Mouse (Mus musculus): ENCODE data around the gene Fmnl1. TPM values are rescaled to one million over a fixed set of nuclear protein-coding genes. Genes with fewer than 3 reads are reported as not detected.

The Fmnl1 gene
- polyA plus RNA-seq, 1 experiment, result 235 TPM

- Histone ChIP-seq H3K36me3 (ENCODE audit: control insufficient read depth, insufficient read depth, low read length) (no peaks in the 10 kb centered on the region), H3K4me3 (ENCODE audit: control insufficient read depth, insufficient read depth, low read length) (no peak overlapping the region), H3K27me3 (ENCODE audit: control insufficient read depth, insufficient read depth, low read length) (no peaks in the 10 kb centered on the region), H3K27ac (ENCODE audit: control insufficient read depth, insufficient read depth, low read length) (no peak overlapping the region), H3K4me1 (replicated peaks; ENCODE audit: control insufficient read depth, insufficient read depth, low read length) (peaks cover 24% of the 10 kb centered on the region)
- DNase-seq, result no peak
- WGBS, result 90% methylated on average over 12 of the region's 12 CpGs
- TF ChIP-seq POLR2A (IDR thresholded peaks at IDR 0.05; ENCODE audit: control insufficient read depth, extremely low read depth, insufficient read depth, low read length, poor library complexity) (no peak), CTCF (IDR thresholded peaks at IDR 0.05; ENCODE audit: borderline replicate concordance, control insufficient read depth, extremely low read depth, insufficient read depth, low read length, poor library complexity) (no peak)
Measured at GRCm38 (mm10) chr11:103144309-103145285, 26.3 kb upstream of the Fmnl1 start.

GRCm38 (mm10) chr11:103146386-103146785, 24.5 kb upstream of the Fmnl1 start:
- no peak for DNase-seq
- Histone ChIP-seq H3K4me1 (replicated peaks; ENCODE audit: control insufficient read depth, insufficient read depth, low read length) (peaks cover 16% of the 10 kb centered on the region), H3K27me3 (ENCODE audit: control insufficient read depth, insufficient read depth, low read length) (no peaks in the 10 kb centered on the region), H3K36me3 (ENCODE audit: control insufficient read depth, insufficient read depth, low read length) (no peaks in the 10 kb centered on the region), H3K27ac (ENCODE audit: control insufficient read depth, insufficient read depth, low read length) (no peak overlapping the region), H3K4me3 (ENCODE audit: control insufficient read depth, insufficient read depth, low read length) (no peak overlapping the region)
- TF ChIP-seq POLR2A (IDR thresholded peaks at IDR 0.05; ENCODE audit: control insufficient read depth, extremely low read depth, insufficient read depth, low read length, poor library complexity) (no peak), CTCF (IDR thresholded peaks at IDR 0.05; ENCODE audit: borderline replicate concordance, control insufficient read depth, extremely low read depth, insufficient read depth, low read length, poor library complexity) (no peak)
- 85% methylated on average over 4 of the region's 4 CpGs for WGBS

DNA sequence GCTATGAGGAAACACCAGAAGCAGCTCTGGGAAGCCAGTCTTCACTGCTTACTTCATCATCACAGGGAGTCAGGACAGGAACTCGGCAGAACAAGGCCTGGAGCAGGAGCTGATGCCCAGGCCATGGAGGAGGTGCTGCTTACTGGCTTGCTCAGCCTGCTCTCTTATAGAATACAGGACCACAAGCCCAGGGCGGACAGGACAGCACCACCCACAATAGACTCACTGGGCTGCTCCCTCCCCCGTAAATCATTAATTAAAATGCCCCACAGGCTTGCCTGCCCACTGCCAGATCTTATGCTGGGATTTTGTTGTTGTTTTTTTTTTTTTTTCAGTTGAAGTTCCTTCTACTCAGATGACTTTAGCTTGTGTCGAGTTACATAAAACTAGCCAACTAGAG, 23.1 kb upstream of the Fmnl1 start:
- DNase-seq, result no peak
- no peak overlapping the region for H3K27ac ChIP-seq (ENCODE audit: control insufficient read depth, insufficient read depth, low read length)
- TF ChIP-seq POLR2A (IDR thresholded peaks at IDR 0.05; ENCODE audit: control insufficient read depth, extremely low read depth, insufficient read depth, low read length, poor library complexity), result no peak
- no peak for TF ChIP-seq CTCF (IDR thresholded peaks at IDR 0.05; ENCODE audit: borderline replicate concordance, control insufficient read depth, extremely low read depth, insufficient read depth, low read length, poor library complexity)

GRCm38 (mm10) chr11:103149771-103150170, 21.1 kb upstream of the Fmnl1 start:
- TF ChIP-seq POLR2A (IDR thresholded peaks at IDR 0.05; ENCODE audit: control insufficient read depth, extremely low read depth, insufficient read depth, low read length, poor library complexity) (no peak), CTCF (IDR thresholded peaks at IDR 0.05; ENCODE audit: borderline replicate concordance, control insufficient read depth, extremely low read depth, insufficient read depth, low read length, poor library complexity) (no peak)
- 95% methylated on average over 4 of the region's 4 CpGs for WGBS
- Histone ChIP-seq H3K4me3 (ENCODE audit: control insufficient read depth, insufficient read depth, low read length) (no peak overlapping the region), H3K27ac (ENCODE audit: control insufficient read depth, insufficient read depth, low read length) (no peak overlapping the region), H3K4me1 (replicated peaks; ENCODE audit: control insufficient read depth, insufficient read depth, low read length) (no peaks in the 10 kb centered on the region), H3K27me3 (ENCODE audit: control insufficient read depth, insufficient read depth, low read length) (no peaks in the 10 kb centered on the region), H3K36me3 (ENCODE audit: control insufficient read depth, insufficient read depth, low read length) (no peaks in the 10 kb centered on the region)
- DNase-seq, result no peak

More for the DNA sequence above, 23.1 kb upstream of the Fmnl1 start:
- WGBS, result 79% methylated on average over 4 of the region's 4 CpGs
- Histone ChIP-seq H3K4me3 (ENCODE audit: control insufficient read depth, insufficient read depth, low read length) (no peak overlapping the region), H3K27me3 (ENCODE audit: control insufficient read depth, insufficient read depth, low read length) (no peaks in the 10 kb centered on the region), H3K4me1 (replicated peaks; ENCODE audit: control insufficient read depth, insufficient read depth, low read length) (peaks cover 3% of the 10 kb centered on the region), H3K36me3 (ENCODE audit: control insufficient read depth, insufficient read depth, low read length) (no peaks in the 10 kb centered on the region)

GRCm38 (mm10) chr11:103158621-103159478, 12.1 kb upstream of the Fmnl1 start:
- WGBS, result 11% methylated on average over 25 of the region's 25 CpGs
- peak; percentile 93 for DNase-seq
- peak overlapping the region; percentile 14; the same call in 1 of the 2 replicates for H3K4me3 ChIP-seq (ENCODE audit: control insufficient read depth, insufficient read depth, low read length)
- H3K36me3 ChIP-seq (ENCODE audit: control insufficient read depth, insufficient read depth, low read length), result no peaks in the 10 kb centered on the region
- no peak overlapping the region for H3K27ac ChIP-seq (ENCODE audit: control insufficient read depth, insufficient read depth, low read length)
- H3K27me3 ChIP-seq (ENCODE audit: control insufficient read depth, insufficient read depth, low read length), result no peaks in the 10 kb centered on the region
- no peak for TF ChIP-seq POLR2A (IDR thresholded peaks at IDR 0.05; ENCODE audit: control insufficient read depth, extremely low read depth, insufficient read depth, low read length, poor library complexity)
- TF ChIP-seq CTCF (IDR thresholded peaks at IDR 0.05; ENCODE audit: borderline replicate concordance, control insufficient read depth, extremely low read depth, insufficient read depth, low read length, poor library complexity), result peak; percentile 98
- H3K4me1 ChIP-seq (replicated peaks; ENCODE audit: control insufficient read depth, insufficient read depth, low read length), result peaks cover 9% of the 10 kb centered on the region

GRCm38 (mm10) chr11:103160738-103161137, 10.2 kb upstream of the Fmnl1 start:
- Histone ChIP-seq H3K4me3 (ENCODE audit: control insufficient read depth, insufficient read depth, low read length) (no peak overlapping the region), H3K27me3 (ENCODE audit: control insufficient read depth, insufficient read depth, low read length) (no peaks in the 10 kb centered on the region), H3K4me1 (replicated peaks; ENCODE audit: control insufficient read depth, insufficient read depth, low read length) (peaks cover 9% of the 10 kb centered on the region), H3K27ac (ENCODE audit: control insufficient read depth, insufficient read depth, low read length) (no peak overlapping the region), H3K36me3 (ENCODE audit: control insufficient read depth, insufficient read depth, low read length) (no peaks in the 10 kb centered on the region)
- 96% methylated on average over 11 of the region's 11 CpGs for WGBS
- TF ChIP-seq POLR2A (IDR thresholded peaks at IDR 0.05; ENCODE audit: control insufficient read depth, extremely low read depth, insufficient read depth, low read length, poor library complexity) (no peak), CTCF (IDR thresholded peaks at IDR 0.05; ENCODE audit: borderline replicate concordance, control insufficient read depth, extremely low read depth, insufficient read depth, low read length, poor library complexity) (no peak)
- no peak for DNase-seq

Data from thymus, adult 2 months (tissue).